Mouse (Mus musculus) E14TG2a.4 (cell line): Measurements from ENCODE around the gene C330021F23Rik.

Source experiments
- CTCF ChIP-seq: conservative IDR thresholded peaks from 2 replicates; pipeline ENCODE4 v1.5.1; 2014; ENCODE audit warnings: low read length
- NANOG ChIP-seq: IDR thresholded peaks from 2 replicates; pipeline ENCODE4 v1.6.1; 2014; ENCODE audit warnings: borderline replicate concordance, low read length, mixed read lengths
- POU5F1 ChIP-seq: IDR thresholded peaks from 2 replicates; pipeline ENCODE4 v1.6.1; 2014; ENCODE audit warnings: low read length, borderline replicate concordance

GRCm38 (mm10) chr8:3552240-3552639 is 15.6 kb upstream of the C330021F23Rik start:
- TF ChIP-seq CTCF, result no peak
- no peak for TF ChIP-seq POU5F1
- no peak for TF ChIP-seq NANOG
